Comparison of ENCODE assay signal across 27 mouse cellular contexts in the genomic region with DNA sequence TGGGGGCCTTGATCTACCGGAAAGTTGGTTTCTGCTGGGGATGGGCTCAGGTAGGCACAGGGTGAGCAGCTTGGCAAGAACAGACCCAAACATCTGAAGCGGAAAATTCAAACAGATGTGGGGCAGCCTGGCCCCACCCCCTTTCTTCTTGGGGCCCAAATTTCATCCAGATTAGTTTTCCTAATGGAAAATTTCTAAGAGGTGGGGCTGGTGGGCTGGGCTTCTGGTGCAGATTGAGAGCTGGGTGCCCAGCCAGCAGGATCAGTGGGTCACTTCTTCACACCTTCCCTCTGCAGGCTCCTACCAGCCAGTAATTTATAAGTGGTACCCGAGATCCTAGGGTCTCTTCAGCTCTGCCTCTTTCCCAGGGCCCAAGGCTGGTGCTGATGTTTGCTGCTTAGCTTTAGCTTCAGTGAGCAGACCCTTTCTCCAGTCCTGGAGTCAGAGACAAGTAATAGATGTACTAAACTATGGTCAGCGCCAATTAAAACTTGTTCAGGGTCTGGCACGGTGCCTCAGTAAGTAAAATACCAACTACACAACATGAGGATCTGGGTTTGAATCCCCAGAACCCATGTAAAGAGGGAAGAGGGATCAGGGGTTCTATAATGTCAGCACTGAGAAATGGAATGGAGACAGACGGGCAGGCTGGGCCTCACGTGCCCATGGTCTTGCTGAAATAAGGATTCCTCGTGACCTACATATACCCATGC. TPM values are rescaled to one million over a fixed set of nuclear protein-coding genes. Genes with fewer than 3 reads are reported as not detected.
DNase-seq lines count a peak whose midpoint lies in the region; ATAC-seq and TF ChIP-seq lines count a peak whose summit lies in the region.
"Had no signal": no experiment of that assay in that cellular context is flagged by ENCODE, and none has a peak within 500 bp of the region (broad histone marks: within the 10 kb centered on the region; RNA-seq: fewer than 3 reads in every experiment).

No protein-coding gene starts in this region.

- H3K27ac ChIP-seq in hindbrain, embryonic 11.5 days (ENCODE audit: low read depth, low read length): no peak overlapping the region
- H3K27ac ChIP-seq in hindbrain, embryonic 13.5 days: no peak overlapping the region
- H3K27ac ChIP-seq in midbrain, embryonic 10.5 days (replicated peaks): no peak overlapping the region
- no peak overlapping the region for H3K27ac ChIP-seq in midbrain, postnatal 0 days (ENCODE audit: low read depth, low read length)
- no peak overlapping the region for H3K27ac ChIP-seq in embryonic facial prominence, embryonic 10.5 days (replicated peaks)
- H3K27ac ChIP-seq in neural tube, embryonic 11.5 days (ENCODE audit: low read depth, low read length): no peak overlapping the region
- H3K27ac ChIP-seq: embryonic facial prominence, embryonic 12.5 days; embryonic facial prominence, embryonic 15.5 days; forebrain, embryonic 12.5 days; forebrain, embryonic 15.5 days; heart, embryonic 15.5 days; hindbrain, embryonic 14.5 days; hindbrain, postnatal 0 days had no signal

- H3K4me3 ChIP-seq in hindbrain, embryonic 11.5 days (ENCODE audit: low read depth, low read length): no peak overlapping the region
- no peak overlapping the region for H3K4me3 ChIP-seq in hindbrain, embryonic 13.5 days
- no peak overlapping the region for H3K4me3 ChIP-seq in midbrain, embryonic 10.5 days
- H3K4me3 ChIP-seq in midbrain, postnatal 0 days (ENCODE audit: low read depth, low read length): no peak overlapping the region
- H3K4me3 ChIP-seq in embryonic facial prominence, embryonic 10.5 days: no peak overlapping the region
- no peak overlapping the region for H3K4me3 ChIP-seq in neural tube, embryonic 11.5 days (ENCODE audit: low read depth, low read length)
- H3K4me3 ChIP-seq: embryonic facial prominence, embryonic 15.5 days; forebrain, embryonic 12.5 days; forebrain, embryonic 15.5 days; heart, embryonic 12.5 days; heart, embryonic 15.5 days had no signal

- peak; percentile 43 for DNase-seq in hindbrain, embryonic 11.5 days (ENCODE audit: low spot score)
- peak; percentile 34 for DNase-seq in midbrain, embryonic 10.5 days (ENCODE audit: low spot score)
- no peak for DNase-seq in midbrain, postnatal 0 days (ENCODE audit: low spot score)
- peak; percentile 34 for DNase-seq in embryonic facial prominence, embryonic 10.5 days (ENCODE audit: low spot score)
- peak; percentile 23 for DNase-seq in neural tube, embryonic 11.5 days (ENCODE audit: low spot score)
- DNase-seq: adrenal gland, postnatal 10 days; adrenal gland, postnatal 36 days; cerebellum, adult 18-20 months; cerebellum, adult 9-10 months; cerebellum, postnatal 14 days; gastrocnemius, postnatal 25 days; heart, postnatal 10 days; heart, postnatal 36 days had no signal

- H3K27me3 ChIP-seq in hindbrain, embryonic 11.5 days (ENCODE audit: control insufficient read depth, insufficient read depth, low read length): peaks cover 95% of the 10 kb centered on the region
- peaks cover 96% of the 10 kb centered on the region for H3K27me3 ChIP-seq in hindbrain, embryonic 13.5 days
- peaks cover 100% of the 10 kb centered on the region for H3K27me3 ChIP-seq in midbrain, embryonic 10.5 days (ENCODE audit: low read depth, poor library complexity, severe bottlenecking)
- H3K27me3 ChIP-seq in midbrain, postnatal 0 days (ENCODE audit: insufficient read depth, low read length): peaks cover 87% of the 10 kb centered on the region
- H3K27me3 ChIP-seq in embryonic facial prominence, embryonic 10.5 days (replicated peaks; ENCODE audit: low read depth, poor library complexity, severe bottlenecking): peaks cover 100% of the 10 kb centered on the region
- peaks cover 95% of the 10 kb centered on the region for H3K27me3 ChIP-seq in neural tube, embryonic 11.5 days (ENCODE audit: control insufficient read depth, insufficient read depth, low read length)
- H3K27me3 ChIP-seq: CH12.LX, Patski had no signal

- peaks cover 3% of the 10 kb centered on the region; the same call in 1 of the 2 replicates for H3K4me1 ChIP-seq in hindbrain, embryonic 11.5 days (replicated peaks; ENCODE audit: control insufficient read depth, insufficient read depth, low read length)
- H3K4me1 ChIP-seq in hindbrain, embryonic 13.5 days (replicated peaks): peaks cover 17% of the 10 kb centered on the region
- H3K4me1 ChIP-seq in midbrain, embryonic 10.5 days: peaks cover 50% of the 10 kb centered on the region
- 0 out of 2 replicates have a peak, but pooled peaks cover 4% of the 10 kb centered on the region for H3K4me1 ChIP-seq in midbrain, postnatal 0 days (ENCODE audit: insufficient read depth, low read length)
- H3K4me1 ChIP-seq in embryonic facial prominence, embryonic 10.5 days: peaks cover 49% of the 10 kb centered on the region
- peaks cover 12% of the 10 kb centered on the region for H3K4me1 ChIP-seq in neural tube, embryonic 11.5 days (ENCODE audit: control insufficient read depth, insufficient read depth, low read length)

- no peak overlapping the region for H3K9ac ChIP-seq in hindbrain, embryonic 11.5 days (ENCODE audit: low read depth, low read length)
- no peak overlapping the region for H3K9ac ChIP-seq in hindbrain, embryonic 13.5 days
- H3K9ac ChIP-seq in midbrain, postnatal 0 days (replicated peaks; ENCODE audit: low read length, poor library complexity, severe bottlenecking): no peak overlapping the region
- H3K9ac ChIP-seq in neural tube, embryonic 11.5 days (ENCODE audit: low read length): no peak overlapping the region
- H3K9ac ChIP-seq: embryonic facial prominence, embryonic 12.5 days; embryonic facial prominence, embryonic 15.5 days; forebrain, embryonic 12.5 days; forebrain, embryonic 15.5 days; heart, embryonic 12.5 days; heart, embryonic 15.5 days; hindbrain, embryonic 14.5 days had no signal

- no peak for ATAC-seq in hindbrain, embryonic 11.5 days (ENCODE audit: low FRiP score)
- ATAC-seq in hindbrain, embryonic 13.5 days (ENCODE audit: low FRiP score): no peak
- ATAC-seq in midbrain, postnatal 0 days (ENCODE audit: low FRiP score): no peak
- no peak for ATAC-seq in neural tube, embryonic 11.5 days (ENCODE audit: insufficient read depth, low FRiP score, low TSS enrichment)
- no peak for ATAC-seq in erythroid progenitor cell, adult 5-6 weeks (replicated peaks; ENCODE audit: low FRiP score, poor library complexity, severe bottlenecking)
- ATAC-seq: forebrain, embryonic 15.5 days; hindbrain, postnatal 0 days; Patski had no signal

- WGBS in hindbrain, embryonic 11.5 days: 4% methylated on average over 8 of the region's 8 CpGs
- WGBS in hindbrain, embryonic 13.5 days: 4% methylated on average over 8 of the region's 8 CpGs
- 6% methylated on average over 8 of the region's 8 CpGs for WGBS in midbrain, embryonic 10.5 days
- 9% methylated on average over 8 of the region's 8 CpGs for WGBS in midbrain, postnatal 0 days
- 4% methylated on average over 8 of the region's 8 CpGs for WGBS in embryonic facial prominence, embryonic 10.5 days
- whole genome bisulfite sequencing in neural tube, embryonic 11.5 days: 6% methylated on average over 8 of the region's 8 CpGs

- H3K4me2 ChIP-seq in hindbrain, embryonic 11.5 days (replicated peaks; ENCODE audit: low read depth, low read length): no peak overlapping the region
- no peak overlapping the region for H3K4me2 ChIP-seq in hindbrain, embryonic 13.5 days
- no peak overlapping the region for H3K4me2 ChIP-seq in midbrain, postnatal 0 days (ENCODE audit: low read depth, low read length, poor library complexity, severe bottlenecking)
- H3K4me2 ChIP-seq in neural tube, embryonic 11.5 days (ENCODE audit: low read depth): no peak overlapping the region
- H3K4me2 ChIP-seq: embryonic facial prominence, embryonic 15.5 days; forebrain, embryonic 12.5 days; forebrain, embryonic 15.5 days; heart, embryonic 12.5 days; heart, embryonic 15.5 days; hindbrain, embryonic 14.5 days had no signal

- TF ChIP-seq CTCF in midbrain, postnatal 0 days (IDR thresholded peaks at IDR 0.05): no peak

- H3K36me3 ChIP-seq in hindbrain, embryonic 11.5 days (ENCODE audit: control insufficient read depth, insufficient read depth, low read length): no peaks in the 10 kb centered on the region
- no peaks in the 10 kb centered on the region for H3K36me3 ChIP-seq in hindbrain, embryonic 13.5 days
- H3K36me3 ChIP-seq in midbrain, embryonic 10.5 days: no peaks in the 10 kb centered on the region
- H3K36me3 ChIP-seq in midbrain, postnatal 0 days (ENCODE audit: insufficient read depth, low read length): no peaks in the 10 kb centered on the region
- H3K36me3 ChIP-seq in embryonic facial prominence, embryonic 10.5 days (replicated peaks): no peaks in the 10 kb centered on the region
- no peaks in the 10 kb centered on the region for H3K36me3 ChIP-seq in neural tube, embryonic 11.5 days (ENCODE audit: control insufficient read depth, insufficient read depth, low read length)
- H3K36me3 ChIP-seq: embryonic facial prominence, embryonic 12.5 days; embryonic facial prominence, embryonic 15.5 days; forebrain, embryonic 12.5 days; forebrain, embryonic 15.5 days; G1E; heart, embryonic 12.5 days; heart, embryonic 15.5 days had no signal

- H3K9me3 ChIP-seq in hindbrain, embryonic 11.5 days (ENCODE audit: control insufficient read depth, low read length): no peaks in the 10 kb centered on the region
- H3K9me3 ChIP-seq in hindbrain, embryonic 13.5 days: no peaks in the 10 kb centered on the region
- H3K9me3 ChIP-seq in midbrain, embryonic 10.5 days (replicated peaks): no peaks in the 10 kb centered on the region
- no peaks in the 10 kb centered on the region for H3K9me3 ChIP-seq in midbrain, postnatal 0 days (ENCODE audit: low read length)
- no peaks in the 10 kb centered on the region for H3K9me3 ChIP-seq in embryonic facial prominence, embryonic 10.5 days
- no peaks in the 10 kb centered on the region for H3K9me3 ChIP-seq in neural tube, embryonic 11.5 days (ENCODE audit: control insufficient read depth, low read length)
- H3K9me3 ChIP-seq: embryonic facial prominence, embryonic 12.5 days; embryonic facial prominence, embryonic 15.5 days; forebrain, embryonic 12.5 days; forebrain, embryonic 15.5 days; heart, embryonic 12.5 days; heart, embryonic 15.5 days had no signal

RNA-seq across cellular contexts. Expression of a gene that starts 2.6 kb away (rescaled TPM):
- polyA plus RNA-seq in hindbrain, embryonic 11.5 days (2014; fragmentation: Nextera tagmentation; extraction: Ambion mirVana): 0.35 and 0.39 TPM in 2 replicates
- 0.08 TPM in 1 of 2 replicates, not detected in the other for polyA plus RNA-seq in hindbrain, embryonic 13.5 days (2015; fragmentation: Nextera tagmentation; extraction: Ambion mirVana)
- 2.8 and 2.9 TPM in 2 replicates for polyA plus RNA-seq in midbrain, embryonic 10.5 days (2016; fragmentation: Nextera tagmentation; extraction: Ambion mirVana)
- total RNA-seq in midbrain, postnatal 0 days (2014; rRNA removed): not detected in 2 replicates
- 0.05 and 0.10 TPM in 2 replicates for polyA plus RNA-seq in midbrain, postnatal 0 days (2015; fragmentation: Nextera tagmentation; extraction: Ambion mirVana)
- polyA plus RNA-seq in embryonic facial prominence, embryonic 10.5 days (2016; fragmentation: Nextera tagmentation; extraction: Ambion mirVana): 0.87 and 1.5 TPM in 2 replicates
- polyA plus RNA-seq in neural tube, embryonic 11.5 days (2014; fragmentation: Nextera tagmentation; extraction: Ambion mirVana): 0.16 and 0.35 TPM in 2 replicates
- total RNA-seq in erythroid progenitor cell, adult 5-6 weeks (2015; ENCODE audit: low replicate concordance): not detected in 2 replicates
- not detected in 2 replicates for total RNA-seq in erythroid progenitor cell, adult 5-6 weeks (2017; ENCODE audit: low replicate concordance)
- total RNA-seq: adrenal gland, adult 18-20 months; adrenal gland, postnatal 36 days; CH12.LX; G1E; heart, postnatal 10 days; heart, postnatal 36 days; hindbrain, postnatal 0 days had no signal
- polyA plus RNA-seq: G1E; heart, embryonic 12.5 days; hindbrain, postnatal 0 days had no signal
